Mouse (Mus musculus) natural killer cell, adult 2 months (primary cell): ENCODE data around the gene Snx18.

Source experiments
- DNase-seq, 2 experiments: peaks; one replicate each; pipeline ENCODE4 v3.0.0; 2022; ENCODE audit warnings: low spot score in 2 of 2

Snx18 gene

DNA sequence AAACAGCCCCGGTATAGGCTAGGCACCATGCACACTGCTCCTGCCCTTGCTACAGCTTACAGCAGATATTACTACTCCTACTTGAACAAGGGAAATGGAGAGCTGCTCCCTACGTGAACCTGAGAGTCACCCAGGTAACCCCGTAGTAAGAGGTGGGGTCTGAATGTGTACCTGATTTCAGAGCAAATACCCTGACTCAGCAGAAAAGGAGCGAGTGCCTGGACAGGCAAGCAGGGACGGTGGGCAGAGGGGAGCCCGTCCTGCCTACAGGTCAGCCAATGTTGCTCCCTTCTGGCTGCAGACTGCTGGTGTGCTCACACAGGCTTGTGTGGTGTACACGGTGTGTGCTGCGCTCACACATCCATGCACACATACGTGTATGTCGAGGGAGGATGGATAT is 20.7 kb downstream of the Snx18 start:
- no peak for DNase-seq

DNA sequence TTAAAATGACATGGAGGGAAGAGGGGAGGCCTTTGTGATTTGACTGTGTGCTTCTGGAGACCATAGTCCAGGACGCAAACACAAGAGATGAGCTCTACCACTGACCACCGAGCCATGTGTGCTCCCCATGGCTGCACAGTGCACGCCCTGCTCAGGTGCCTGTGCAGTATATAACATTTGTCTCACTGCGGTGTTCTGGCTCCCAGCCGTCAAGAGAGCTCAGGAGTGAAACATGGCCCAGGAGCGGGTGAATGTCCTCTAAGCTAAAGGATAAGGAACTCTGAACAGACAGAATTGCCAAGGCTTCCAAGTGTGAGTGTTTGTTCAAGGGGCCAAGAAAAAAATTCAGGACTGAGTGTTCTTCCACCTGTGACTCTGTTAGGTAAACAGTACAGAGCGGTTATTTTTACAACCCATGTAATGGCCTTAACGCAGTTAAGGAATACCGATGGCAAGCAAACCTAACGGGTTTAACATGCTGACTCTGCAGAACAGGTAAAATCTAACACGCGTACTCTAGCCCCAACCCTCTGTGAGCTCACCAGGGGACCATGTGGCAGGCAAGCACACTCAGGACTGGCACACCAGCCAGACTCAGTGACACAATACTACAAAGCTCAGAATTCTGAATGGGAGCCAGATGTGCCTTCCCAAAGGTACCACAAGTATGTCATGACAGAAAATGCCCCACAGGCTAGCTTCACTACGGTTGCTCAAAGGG is 21.4 kb downstream of the Snx18 start:
- no peak for DNase-seq

DNA sequence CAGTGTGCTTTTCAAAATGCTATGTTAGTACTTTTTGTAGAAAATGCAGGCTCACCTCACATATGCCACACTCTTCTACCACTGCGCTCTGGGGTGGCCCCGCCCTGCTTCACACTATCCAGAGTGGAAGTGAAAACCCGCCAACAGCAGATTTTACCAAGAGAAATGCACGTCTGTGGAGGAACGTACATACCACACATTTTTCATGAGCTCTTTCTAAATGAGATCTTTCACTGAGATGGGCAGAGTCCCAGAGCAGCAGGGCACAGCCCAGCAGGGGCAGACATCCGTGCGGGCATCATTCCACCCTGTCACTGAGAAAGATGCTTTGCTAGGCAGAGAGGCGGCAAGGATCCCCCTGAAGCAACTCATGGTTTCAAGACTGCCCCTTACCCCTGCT is 22.4 kb downstream of the Snx18 start:
- DNase-seq: no peak

DNA sequence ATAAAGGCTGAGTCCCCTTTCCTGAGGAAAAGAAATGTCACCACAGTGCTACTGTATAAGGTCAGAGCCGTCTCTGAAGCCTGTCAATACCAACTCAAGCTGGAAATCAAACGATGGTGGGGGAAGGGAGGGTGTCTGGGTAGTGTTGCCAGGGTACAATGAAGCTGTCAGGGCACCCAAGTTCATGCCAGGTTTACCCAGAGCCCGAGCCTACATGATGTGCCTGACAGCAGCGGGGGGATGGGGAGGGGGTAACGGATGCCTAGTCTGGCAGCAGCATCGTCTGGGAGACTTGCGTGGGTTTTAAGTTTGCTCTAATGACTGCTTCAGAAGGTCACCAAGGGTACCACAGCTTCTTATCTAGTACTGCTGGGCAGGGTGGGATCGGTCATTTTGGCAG is 23.1 kb downstream of the Snx18 start:
- no peak for DNase-seq

DNA sequence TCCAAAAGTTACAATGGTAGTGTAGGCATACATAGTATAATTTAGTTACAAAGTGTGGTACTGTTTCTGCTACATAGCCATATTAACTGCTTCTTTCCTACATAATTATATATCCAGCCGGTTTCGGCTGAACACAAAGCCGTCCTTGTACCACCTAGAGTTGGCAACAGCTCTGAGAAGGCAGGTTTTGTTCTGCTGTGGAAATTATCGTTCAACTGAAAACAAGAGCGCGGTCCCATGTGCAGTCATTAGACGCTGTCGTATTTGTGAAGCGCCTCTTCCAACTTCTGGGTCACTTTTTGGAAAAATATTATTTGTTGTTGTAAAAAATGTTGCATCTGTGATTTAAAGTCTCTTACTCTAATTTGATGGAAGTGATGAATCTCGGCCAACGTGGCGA is 24.0 kb downstream of the Snx18 start:
- DNase-seq: no peak

DNA sequence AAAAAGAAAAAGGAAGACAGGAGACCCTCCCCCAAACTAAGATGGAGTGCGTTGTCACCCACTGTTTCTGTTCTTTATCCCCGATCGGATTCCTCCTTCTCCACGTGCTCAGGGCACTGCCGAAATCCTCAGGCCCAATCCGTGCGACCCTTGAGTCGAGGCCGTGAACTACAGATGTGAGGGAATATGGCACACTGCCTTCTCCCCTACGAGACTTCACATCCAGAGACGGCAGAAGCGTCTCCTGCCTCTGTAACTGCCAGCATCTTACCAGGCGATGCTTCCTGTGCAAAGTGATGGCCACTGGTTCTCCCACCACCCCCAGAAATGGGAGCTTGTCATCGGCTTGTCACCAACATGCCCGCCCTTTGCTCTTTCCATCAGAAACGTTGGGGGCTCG is 24.7 kb downstream of the Snx18 start:
- DNase-seq: no peak

DNA sequence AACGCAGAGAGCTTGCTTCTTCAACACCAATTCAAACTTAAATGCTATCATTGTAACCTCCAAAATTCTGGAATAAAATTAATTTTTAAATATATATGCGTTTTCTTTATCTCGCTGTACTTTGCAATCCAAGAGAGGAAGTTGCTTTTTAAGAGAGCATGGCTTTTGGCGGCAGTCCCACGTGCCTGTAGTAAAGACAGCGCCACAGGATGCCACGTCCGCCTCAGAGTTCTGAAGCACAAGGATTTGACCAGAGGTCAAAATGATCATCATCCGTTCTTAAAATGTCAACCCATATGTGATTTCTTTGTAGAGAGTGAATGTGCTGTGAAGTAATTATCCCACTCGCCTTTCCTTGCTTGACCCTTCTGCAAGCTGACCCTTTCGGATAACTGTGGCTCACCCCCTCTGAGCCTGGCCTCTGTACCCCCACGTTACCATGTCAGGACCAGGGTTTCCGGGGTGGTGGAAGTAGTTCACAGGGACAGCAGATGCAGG is 25.6 kb downstream of the Snx18 start:
- DNase-seq: no peak

DNA sequence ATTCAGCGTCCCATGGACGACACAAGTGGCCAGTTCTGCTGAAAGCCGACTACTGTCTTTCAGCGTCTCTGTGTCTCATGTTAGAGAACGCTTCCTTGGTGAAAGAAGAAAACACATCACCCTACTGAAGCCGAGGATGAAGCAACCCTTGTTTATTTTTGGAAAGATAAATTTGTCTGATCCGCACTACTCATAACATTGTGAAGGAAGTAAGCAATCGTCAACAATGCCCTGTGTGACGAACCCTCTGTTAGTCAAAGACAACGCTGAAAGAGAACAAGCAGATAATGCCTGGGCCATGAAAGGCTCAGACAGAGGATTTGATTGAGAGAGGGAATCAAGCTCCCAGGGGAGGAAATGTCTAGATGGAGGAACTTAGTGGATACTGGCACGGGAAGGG is 27.0 kb downstream of the Snx18 start:
- DNase-seq: no peak

DNA sequence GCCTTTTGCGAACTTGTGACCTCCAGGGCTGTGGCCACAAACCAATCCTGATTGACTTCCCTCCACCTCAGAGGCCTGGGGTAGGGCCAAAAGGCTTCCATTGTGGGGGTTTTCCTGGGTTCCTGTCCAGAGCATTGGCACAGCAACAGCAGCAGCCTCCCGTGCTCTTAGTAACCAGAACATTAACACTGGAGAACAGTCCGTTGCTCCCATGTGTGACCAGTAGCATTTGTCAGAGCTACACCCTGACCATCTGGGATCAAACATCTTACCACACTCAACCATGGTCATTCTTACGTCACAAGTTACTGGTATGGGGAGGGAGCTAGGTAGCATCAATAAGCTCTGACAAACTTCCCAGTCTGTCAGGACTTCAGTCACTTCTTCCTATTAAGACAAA is 28.1 kb downstream of the Snx18 start:
- DNase-seq: no peak

DNA sequence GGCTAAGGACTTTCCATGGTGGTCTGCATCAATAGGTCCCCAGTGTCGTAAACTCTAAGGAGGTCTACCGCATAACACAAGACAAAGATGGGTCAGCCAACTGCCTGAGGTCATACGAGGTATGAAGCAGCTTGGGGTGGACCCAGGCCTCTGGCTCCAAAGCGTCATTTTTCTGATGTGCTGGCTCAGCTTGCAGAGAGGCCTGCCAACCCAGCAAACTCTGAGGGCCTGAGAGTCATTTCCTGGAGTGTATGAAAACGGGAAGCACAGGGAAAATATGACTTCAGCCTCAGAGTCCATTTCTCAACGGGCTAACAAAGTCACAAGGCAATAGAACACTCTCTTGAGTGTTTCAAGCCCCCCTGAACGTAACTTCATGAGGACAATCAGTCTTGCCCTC is 28.9 kb downstream of the Snx18 start:
- no peak for DNase-seq

DNA sequence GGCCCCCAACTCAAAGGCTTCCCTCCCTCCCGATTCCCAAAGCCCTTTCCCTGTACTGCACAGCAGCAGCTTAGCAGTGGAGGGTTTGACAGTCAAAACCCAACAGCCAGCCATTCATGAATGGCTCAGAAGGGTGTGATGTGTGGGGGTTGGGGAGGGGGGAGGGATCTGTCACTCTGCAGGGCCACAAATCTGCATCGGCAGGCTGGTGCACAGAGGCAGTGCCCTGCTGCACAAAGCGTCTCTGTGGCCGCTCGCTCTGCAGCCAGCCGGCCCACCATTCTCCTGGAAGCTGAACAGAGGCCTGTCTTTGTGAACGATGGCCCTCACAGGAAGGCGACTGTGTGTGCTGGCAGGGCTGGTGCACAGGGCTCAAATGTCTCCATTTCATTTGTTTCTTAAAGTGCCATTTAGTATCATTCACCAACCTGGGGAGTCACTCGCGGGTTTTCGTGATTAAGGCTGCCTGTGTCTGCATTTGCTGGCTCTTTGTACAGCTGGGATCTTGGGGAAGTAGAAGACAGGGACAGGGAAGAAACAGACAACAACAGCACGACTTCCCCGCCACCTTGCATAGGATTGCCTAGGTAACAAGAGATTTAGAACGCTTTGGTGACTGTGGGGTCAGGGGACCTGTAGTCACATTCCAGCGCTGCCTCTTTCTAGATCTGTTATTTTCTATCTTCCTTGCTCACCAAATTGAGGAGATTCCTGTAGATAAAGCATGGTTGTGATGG is 31.0 kb downstream of the Snx18 start:
- DNase-seq: no peak

DNA sequence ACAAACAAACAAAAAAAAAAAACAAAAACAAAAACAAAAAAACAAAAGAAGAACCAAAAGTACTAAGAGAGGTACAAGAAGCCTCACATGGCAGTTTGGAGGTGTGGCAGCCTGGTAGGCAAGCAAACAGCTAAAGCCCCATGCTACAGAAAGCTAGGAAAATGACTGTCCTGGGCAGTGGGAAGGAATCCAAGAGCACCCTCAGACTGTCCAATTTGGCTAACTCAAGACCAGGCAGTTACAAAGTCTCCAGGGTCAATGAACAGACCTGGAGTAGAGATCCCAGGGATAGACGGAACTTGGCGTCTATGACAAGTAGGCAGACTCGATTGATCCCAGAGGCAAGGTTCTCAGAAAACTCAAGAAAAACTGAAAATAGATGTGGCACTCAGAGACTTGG is 32.8 kb downstream of the Snx18 start:
- no peak for DNase-seq

DNA sequence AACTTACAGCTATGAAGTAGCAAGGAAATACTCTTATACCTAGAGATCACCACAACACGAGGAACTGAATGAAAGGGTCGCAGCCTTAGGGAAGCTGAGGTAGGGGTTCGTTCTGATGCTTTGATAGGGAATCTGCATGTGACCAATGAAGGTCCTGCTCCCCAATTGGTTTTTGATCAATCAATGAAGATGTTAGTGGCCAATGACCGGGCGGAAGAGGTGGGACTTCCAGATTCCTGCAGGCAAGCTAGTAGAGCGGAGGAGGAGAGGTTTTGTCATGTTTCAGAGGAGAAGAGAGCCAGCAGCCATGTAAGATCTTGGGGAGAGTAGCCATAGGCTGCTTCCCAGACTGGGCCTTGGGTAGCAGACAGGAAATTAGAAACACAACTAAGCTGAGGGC is 33.9 kb downstream of the Snx18 start:
- no peak for DNase-seq

DNA sequence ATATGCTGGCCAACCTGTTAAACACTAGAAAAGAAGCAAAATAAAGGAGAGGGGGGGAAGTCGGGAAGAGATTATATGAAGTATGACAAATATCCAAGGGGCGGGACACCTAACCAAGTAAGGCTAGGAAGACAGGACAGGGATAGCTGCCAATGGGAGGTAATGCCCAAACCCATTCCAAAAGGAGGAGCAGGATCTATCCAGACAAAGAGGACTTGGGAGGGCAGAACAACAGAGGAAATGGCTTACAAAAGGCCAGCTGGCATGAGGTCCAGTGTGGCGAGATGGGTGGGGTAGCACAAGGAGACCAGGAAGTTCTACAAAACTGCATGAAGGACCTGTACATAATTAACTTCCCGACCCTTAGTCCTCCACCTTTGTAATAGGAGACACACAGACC is 34.8 kb downstream of the Snx18 start:
- DNase-seq: no peak

DNA sequence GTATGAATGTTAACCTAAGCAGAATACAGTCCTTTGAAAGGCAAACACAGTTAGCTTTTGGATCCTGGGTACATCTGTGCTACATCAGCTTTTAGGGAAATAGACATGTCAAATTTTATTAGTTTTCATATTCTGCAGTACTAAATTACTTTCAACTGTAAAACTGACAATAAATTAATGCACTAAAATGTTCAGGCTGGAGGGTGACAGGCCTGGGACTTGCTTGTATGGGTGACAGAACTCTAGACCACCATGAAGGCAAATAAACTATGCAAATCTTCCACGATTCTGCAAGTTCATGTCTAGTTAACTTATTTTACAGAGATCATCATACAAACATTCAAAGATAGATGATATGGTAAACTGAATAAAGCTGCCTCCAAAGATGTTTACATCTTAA is 36.3 kb downstream of the Snx18 start:
- DNase-seq: no peak

DNA sequence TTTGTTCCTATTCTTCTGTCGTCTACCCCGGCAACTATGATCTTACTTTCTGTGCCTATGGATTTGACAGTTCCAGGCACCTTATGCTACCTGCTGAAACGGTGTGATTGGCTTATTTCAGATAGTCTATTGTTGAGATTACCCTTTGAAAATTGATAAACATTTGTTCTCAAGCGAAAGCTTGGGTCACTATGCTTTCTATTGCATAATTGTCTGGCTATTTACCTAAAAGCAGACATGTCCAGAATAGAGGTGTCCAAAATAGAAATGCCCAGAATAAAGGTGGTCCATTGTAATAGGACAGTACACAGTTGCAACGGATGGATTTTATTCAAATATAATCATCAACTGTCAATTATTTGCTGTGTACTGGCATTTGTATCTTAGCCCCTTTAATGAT is 36.9 kb downstream of the Snx18 start:
- no peak for DNase-seq

DNA sequence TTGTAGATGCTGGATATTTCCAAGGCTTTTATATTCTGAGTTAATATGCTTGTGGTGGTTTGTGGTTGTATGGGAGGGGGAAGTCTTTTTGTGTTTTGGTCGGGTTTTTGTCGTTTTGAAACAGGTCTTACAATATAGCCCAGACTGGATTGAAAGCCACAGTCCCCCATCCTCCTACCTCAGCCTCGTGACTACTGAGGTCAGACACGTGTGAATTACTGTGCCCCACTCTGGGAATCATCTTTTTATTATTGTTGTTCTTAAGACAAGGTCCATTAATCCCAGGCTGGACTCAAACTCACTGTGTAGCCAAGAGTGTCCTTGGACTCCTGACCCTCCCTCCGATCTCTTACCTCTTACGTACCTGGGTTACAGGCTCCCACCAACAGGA is 38.0 kb downstream of the Snx18 start:
- DNase-seq: peak in 1 of 2 experiments; percentile 51

DNA sequence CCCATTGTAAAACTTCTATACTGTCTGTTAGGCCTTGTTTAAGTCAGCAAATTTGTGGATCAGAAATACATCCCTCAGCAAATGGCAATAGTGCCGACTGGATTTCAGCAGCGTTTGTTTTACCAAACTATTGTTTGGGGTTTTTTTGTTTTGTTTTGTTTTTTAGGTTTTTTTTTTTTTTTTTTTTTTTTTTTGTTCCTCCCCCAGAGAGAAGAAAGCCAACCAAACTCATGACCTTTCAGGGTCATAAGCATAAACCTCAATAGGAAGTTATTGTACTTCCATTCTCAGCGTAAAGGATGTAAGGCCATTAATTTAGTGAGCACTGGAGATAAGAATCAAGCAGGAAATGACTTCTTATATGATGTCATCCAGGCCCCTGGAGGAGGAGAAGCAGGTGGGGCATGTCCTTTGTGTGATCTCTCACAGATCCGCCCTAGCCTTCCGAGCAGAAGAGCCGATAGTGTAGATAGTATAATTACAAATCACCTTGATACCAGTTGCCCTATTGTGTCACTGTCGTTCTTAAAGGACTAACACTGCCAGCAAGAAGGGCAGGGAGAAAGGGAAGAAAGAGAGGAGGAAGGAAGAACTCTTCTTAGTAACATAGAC is 38.5 kb downstream of the Snx18 start:
- peak; percentile 72 to 79 for DNase-seq

DNA sequence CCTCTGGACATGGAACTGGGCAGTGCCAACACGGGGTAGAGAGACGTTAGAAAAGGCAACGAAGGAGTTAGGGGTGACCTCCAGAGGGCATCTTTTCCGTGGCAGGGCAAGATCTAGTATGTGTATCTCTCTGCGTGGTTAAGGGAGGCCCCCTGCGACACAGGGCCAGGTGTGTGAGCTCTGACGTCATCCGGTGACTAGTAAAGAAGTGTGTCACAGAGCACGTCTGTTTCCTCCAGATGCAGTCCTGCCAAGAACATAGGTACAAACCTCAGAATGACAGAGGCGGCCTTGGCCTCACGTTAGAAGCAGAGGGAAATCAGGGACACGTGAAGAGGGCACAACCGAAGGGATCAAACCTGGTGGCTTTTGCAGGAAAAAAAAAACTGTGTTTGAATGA is 44.1 kb downstream of the Snx18 start:
- peak in 1 of 2 experiments; percentile 33 for DNase-seq

DNA sequence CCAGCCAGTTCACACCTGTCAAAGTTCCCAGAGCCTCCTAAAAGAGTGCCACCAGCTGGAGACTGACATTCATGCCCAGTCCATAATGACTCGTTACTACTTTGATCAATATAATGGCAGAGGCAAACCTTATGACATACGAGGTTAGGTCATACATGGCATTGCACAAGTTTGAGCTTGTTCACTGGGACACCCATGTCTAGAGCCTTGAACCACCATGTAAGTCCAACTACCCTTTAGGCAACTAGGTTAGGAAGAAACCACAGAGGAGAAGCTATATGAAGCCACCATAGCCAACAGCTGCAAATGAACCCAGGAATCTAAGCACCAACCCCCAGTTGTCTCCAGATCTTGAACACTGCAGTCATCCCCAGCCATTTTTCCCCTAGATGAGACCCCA is 45.0 kb downstream of the Snx18 start:
- no peak for DNase-seq

DNA sequence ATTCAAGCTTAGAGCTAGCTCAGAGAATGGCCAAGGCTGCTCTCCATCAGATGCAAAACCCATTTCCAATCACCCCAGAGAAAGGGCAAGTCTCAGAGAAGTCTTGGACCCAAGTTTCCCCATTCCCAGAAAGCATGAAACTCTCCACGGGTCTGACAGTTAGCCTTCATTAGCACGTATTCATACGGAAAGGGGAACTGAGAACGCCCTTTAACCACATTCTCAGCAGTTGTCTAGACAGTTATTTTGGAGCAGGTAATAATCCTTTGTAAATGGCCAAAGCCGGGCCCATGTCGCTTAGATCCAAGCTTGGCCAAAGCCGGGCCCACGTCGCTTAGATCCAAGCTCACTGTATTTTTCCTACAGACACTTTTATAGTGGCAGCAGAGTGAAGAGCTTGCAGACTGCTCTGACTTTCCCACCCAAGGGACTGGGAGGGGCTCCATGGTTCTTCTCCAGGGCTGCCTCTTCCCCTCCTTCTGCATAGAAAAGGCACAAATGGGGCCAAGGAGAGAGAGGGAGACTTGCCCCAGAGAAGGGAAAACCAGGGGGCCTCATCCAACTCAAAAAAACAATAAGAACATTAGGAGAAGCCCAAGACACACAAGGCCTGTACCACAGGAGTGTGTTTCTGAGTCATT is 46.2 kb downstream of the Snx18 start:
- DNase-seq: peak in 1 of 2 experiments; percentile 32

DNA sequence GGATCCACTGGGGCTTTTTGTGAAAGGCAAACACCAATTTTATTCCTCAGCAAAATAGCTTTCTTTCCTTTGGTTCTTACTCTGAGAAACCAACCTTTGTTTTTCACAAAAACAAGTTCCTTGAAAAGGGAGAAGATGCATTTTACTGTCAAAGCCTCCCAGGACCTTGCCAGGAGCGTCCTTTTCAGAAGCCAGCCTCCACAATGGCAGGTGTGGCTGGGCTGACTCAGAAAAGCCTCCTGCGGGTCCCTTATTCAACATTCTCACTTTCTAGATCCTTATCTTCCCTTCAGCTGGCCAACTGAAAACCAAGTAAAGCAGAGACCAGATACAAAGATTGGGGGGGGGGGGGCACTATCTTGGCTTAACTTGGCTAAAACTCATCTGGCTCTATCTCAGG is 48.8 kb downstream of the Snx18 start:
- no peak for DNase-seq

DNA sequence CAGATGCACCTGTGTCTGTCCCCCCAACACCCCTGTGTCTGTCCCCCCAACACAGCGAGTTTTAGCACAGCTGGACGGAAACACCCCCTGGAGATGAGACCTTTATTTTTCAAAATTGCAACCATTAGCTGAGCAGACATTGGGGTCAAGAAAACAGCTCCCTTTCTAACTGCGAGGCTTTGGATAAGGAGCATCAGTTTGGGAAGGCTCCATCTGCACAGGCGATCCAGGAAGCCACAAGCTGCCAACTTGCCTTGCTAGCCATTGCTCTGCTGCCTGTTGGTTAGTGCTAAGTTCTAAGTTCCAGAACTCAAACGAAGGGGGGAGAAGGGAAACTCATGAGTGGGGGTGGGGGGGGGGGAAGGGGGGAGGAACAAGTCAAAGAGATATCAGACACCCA is 51.4 kb downstream of the Snx18 start:
- DNase-seq: no peak
